Mouse (Mus musculus) lung, postnatal 0 days (tissue): ENCODE data around the gene Rph3al. TPM values are rescaled to one million over a fixed set of nuclear protein-coding genes. Genes with fewer than 3 reads are reported as not detected.

Experiments used
- ATAC-seq: fragments of 200-750 bp; cut with Nextera tagmentation; 2 replicates; pipeline ENCODE4 v1.8.0; 2017; ENCODE audit warnings: moderate library complexity
- DNase-seq: peaks from one replicate; pipeline ENCODE4 v3.0.0-alpha.2; 2016; ENCODE audit warnings: low spot score
- H3K27ac ChIP-seq: fragments of 300-500 bp; sonication (generic); 2 replicates; pipeline ENCODE4 v1.5.1; 2014; ENCODE audit warnings: antibody characterized with exemption, mild to moderate bottlenecking, low read length, mixed read lengths
- H3K27me3 ChIP-seq: fragments of 300-500 bp; sonication (generic); replicated peaks from 2 replicates; pipeline ENCODE4 v1.6.1; 2014; ENCODE audit warnings: low read length, mixed read lengths; ENCODE audit not compliant: insufficient read depth
- H3K36me3 ChIP-seq: fragments of 300-500 bp; sonication (generic); 2 replicates; pipeline ENCODE4 v1.6.1; 2014; ENCODE audit warnings: low read length, mixed read lengths; ENCODE audit not compliant: insufficient read depth
- H3K4me1 ChIP-seq: fragments of 300-500 bp; sonication (generic); 2 replicates; pipeline ENCODE4 v1.6.1; 2014; ENCODE audit warnings: antibody characterized with exemption, low read depth, low read length, mixed read lengths; ENCODE audit not compliant: insufficient read depth
- H3K4me2 ChIP-seq: fragments of 300-500 bp; sonication (generic); replicated peaks from 2 replicates; pipeline ENCODE4 v1.6.1; 2014; ENCODE audit warnings: low read depth, mild to moderate bottlenecking, low read length, moderate library complexity, mixed read lengths
- H3K4me3 ChIP-seq: fragments of 300-500 bp; sonication (generic); 2 replicates; pipeline ENCODE4 v1.5.1; 2014; ENCODE audit warnings: low read depth, low read length
- H3K9ac ChIP-seq: fragments of 300-500 bp; sonication (generic); replicated peaks from 2 replicates; pipeline ENCODE4 v1.6.1; 2014; ENCODE audit warnings: low read depth, mild to moderate bottlenecking
- H3K9me3 ChIP-seq: fragments of 300-500 bp; sonication (generic); 2 replicates; pipeline ENCODE4 v1.6.1; 2016; ENCODE audit warnings: low read length, mixed read lengths
- CTCF ChIP-seq: IDR thresholded peaks from 2 replicates; pipeline ENCODE4 v1.5.1; 2016; ENCODE audit warnings: antibody characterized with exemption, mild to moderate bottlenecking
- EP300 ChIP-seq: IDR thresholded peaks from 2 replicates; pipeline ENCODE4 v1.6.1; 2016; ENCODE audit warnings: antibody characterized with exemption, mild to moderate bottlenecking, control low read depth
- WGBS: fragments of 180-500 bp; shearing (Covaris S2); extraction: QIAGEN DNeasy Blood & Tissue Kit; methylation state at CpG from one replicate; pipeline ENCODE4 v1.1.7; 2014; 5-methylcytosine and 5-hydroxymethylcytosine counted together
- polyA plus RNA-seq: library from polyadenylated mRNA; unstranded; fragments of >200 nt; fragmentation: Nextera tagmentation; extraction: Ambion mirVana; gene quantifications from 2 replicates; pipeline ENCODE4 v1.2.1, GENCODE M21; 2015

Rph3al gene
- polyA plus RNA-seq, 1 experiment from 2014 or later = 11.0 TPM

DNA sequence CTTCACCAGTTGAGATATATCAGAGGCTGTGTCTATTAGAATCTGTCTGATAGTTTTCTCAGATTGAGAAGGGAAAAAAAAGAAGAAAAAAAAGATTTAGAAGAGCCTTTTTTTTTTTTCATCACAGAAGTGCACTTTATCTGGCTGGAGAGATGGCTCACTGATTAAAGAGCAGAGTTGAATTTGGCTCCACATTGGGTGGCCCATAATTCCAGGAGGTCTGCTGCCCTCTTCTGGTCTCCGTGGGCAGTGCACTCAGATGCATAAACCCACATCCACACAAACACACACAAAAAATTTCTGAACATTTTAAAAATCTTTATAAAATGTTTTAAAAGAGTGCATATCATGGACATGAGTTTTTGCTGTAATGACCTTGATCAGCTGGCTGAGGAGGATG is 35.8 kb upstream of the Rph3al start:
- 83% methylated on average over 1 of the region's 1 CpGs for WGBS

DNA sequence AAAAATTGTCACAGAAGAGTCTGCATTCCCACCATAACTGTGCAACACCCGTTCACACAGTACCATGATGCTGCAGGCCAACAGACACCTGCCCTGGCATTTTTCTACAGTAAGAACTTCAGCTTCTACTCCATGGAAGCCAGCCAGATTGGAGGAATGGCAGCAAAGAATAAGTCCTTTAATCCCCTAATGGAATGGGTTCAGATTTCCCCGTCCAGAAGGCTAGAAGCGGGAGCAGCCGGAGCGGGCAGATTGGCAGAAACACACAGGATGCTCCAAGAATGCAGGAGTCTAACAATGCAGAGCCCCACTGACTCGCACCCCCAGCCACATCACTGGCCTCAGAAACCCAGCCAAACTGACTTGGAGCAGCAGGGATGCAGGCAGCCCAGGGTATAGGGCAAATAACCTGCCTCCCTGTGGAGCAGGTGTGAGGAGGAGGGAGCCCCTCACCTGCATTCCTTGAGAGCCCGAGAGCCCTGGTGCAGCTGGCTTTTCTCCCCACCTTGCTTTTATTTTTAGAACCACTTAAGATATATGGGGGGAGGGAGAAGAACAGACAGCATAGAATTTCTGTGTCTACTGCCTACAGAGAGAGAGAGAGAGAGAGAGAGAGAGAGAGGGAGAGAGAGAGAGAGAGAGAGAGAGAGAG is 34.8 kb upstream of the Rph3al start:
- TF ChIP-seq EP300 = no peak
- no peak for TF ChIP-seq CTCF
- Histone ChIP-seq H3K9ac (no peak overlapping the region), H3K4me3 (no peak overlapping the region), H3K4me2 (no peak overlapping the region), H3K27ac (no peak overlapping the region), H3K27me3 (no peaks in the 10 kb centered on the region), H3K4me1 (no peaks in the 10 kb centered on the region), H3K36me3 (no peaks in the 10 kb centered on the region), H3K9me3 (no peaks in the 10 kb centered on the region)
- ATAC-seq = no peak
- no peak for DNase-seq
- WGBS = 20% methylated on average over 7 of the region's 7 CpGs

More for the DNA sequence above, 35.8 kb upstream of the Rph3al start:
- Histone ChIP-seq H3K27me3 (no peaks in the 10 kb centered on the region), H3K4me2 (no peak overlapping the region), H3K9ac (no peak overlapping the region), H3K4me1 (no peaks in the 10 kb centered on the region), H3K36me3 (no peaks in the 10 kb centered on the region), H3K27ac (no peak overlapping the region), H3K4me3 (no peak overlapping the region), H3K9me3 (no peaks in the 10 kb centered on the region)
- no peak for TF ChIP-seq EP300
- peak; percentile 48 for TF ChIP-seq CTCF
- ATAC-seq (no peak), DNase-seq (no peak)

DNA sequence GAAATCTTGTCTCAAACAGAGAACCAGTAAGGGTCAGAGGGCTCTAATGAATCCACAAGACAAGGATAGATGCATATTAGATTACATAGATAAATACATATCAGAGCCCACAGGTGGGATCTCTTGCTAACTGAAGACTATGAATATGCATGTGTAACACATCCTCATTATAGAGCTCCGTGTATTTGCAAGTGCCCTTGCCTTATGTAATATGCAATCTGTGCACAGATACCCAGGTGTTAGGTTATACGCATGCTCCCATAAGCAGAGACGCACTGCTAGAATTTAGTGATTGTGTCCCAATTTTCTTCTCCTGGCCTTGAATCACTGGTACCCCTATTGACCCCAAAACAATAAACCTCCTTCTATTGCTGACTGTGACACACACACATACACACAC is 34.0 kb upstream of the Rph3al start:
- TF ChIP-seq CTCF = no peak
- no peak for TF ChIP-seq EP300
- Histone ChIP-seq H3K27me3 (no peaks in the 10 kb centered on the region), H3K9me3 (no peaks in the 10 kb centered on the region), H3K4me1 (no peaks in the 10 kb centered on the region), H3K9ac (no peak overlapping the region), H3K36me3 (no peaks in the 10 kb centered on the region), H3K4me2 (no peak overlapping the region), H3K4me3 (no peak overlapping the region), H3K27ac (no peak overlapping the region)
- no peak for ATAC-seq
- DNase-seq = no peak
- WGBS = 85% methylated on average over 3 of the region's 3 CpGs

DNA sequence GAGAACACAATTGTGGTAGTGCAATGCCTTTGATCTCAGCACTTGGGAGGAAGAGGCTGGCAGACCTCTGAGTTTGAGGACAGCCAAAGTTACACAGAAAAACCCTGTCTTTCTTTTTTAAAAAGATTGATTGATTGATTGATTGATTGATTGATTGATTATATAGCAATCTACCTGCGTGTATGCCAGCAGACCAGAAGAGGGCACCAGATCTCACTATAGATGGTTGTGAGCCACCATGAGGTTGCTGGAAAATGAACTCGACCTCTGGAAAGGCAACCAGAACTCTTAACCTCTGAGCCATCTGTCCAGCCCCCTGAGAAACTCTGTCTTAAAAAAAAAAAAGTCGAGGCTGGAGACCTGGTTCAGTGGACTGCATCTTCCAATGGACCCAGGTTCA is 32.4 kb upstream of the Rph3al start:
- TF ChIP-seq EP300 (no peak), CTCF (peak; percentile 31)
- H3K27me3 ChIP-seq = no peaks in the 10 kb centered on the region
- H3K4me3 ChIP-seq = no peak overlapping the region
- WGBS = 20% methylated on average over 3 of the region's 3 CpGs
- no peak overlapping the region for H3K27ac ChIP-seq
- DNase-seq = no peak
- no peak overlapping the region for H3K9ac ChIP-seq
- no peaks in the 10 kb centered on the region for H3K36me3 ChIP-seq
- H3K4me2 ChIP-seq = no peak overlapping the region
- peaks cover 7% of the 10 kb centered on the region; the same call in 1 of the 2 replicates for H3K4me1 ChIP-seq
- ATAC-seq = no peak
- H3K9me3 ChIP-seq = no peaks in the 10 kb centered on the region

DNA sequence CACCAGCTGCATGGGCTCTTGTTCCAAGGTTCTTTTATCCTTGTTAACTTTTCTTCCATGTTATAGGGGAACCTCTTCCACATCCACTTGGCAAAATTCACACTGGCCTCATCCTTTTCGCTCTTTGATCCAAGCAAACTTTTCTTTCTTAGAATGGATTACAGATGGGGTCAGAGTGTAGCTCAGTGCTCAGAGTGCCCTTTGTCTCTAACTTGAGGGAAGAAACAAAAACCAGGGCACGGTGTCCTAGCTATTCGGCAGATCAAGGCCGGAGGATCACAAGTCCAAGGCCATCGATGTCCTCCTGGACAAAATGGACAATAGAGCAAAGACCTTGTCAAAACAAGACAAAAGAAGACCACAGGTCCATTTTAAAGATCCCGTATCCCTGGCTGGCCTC is 30.5 kb upstream of the Rph3al start:
- H3K4me3 ChIP-seq = no peak overlapping the region
- no peaks in the 10 kb centered on the region for H3K9me3 ChIP-seq
- 93% methylated on average over 6 of the region's 6 CpGs for whole genome bisulfite sequencing
- H3K36me3 ChIP-seq = no peaks in the 10 kb centered on the region
- H3K9ac ChIP-seq = no peak overlapping the region
- H3K27me3 ChIP-seq = no peaks in the 10 kb centered on the region
- ATAC-seq = no peak
- TF ChIP-seq EP300 (no peak), CTCF (no peak)
- H3K27ac ChIP-seq = no peak overlapping the region
- no peak overlapping the region for H3K4me2 ChIP-seq
- DNase-seq = no peak
- H3K4me1 ChIP-seq = peaks cover 7% of the 10 kb centered on the region; the same call in 1 of the 2 replicates

DNA sequence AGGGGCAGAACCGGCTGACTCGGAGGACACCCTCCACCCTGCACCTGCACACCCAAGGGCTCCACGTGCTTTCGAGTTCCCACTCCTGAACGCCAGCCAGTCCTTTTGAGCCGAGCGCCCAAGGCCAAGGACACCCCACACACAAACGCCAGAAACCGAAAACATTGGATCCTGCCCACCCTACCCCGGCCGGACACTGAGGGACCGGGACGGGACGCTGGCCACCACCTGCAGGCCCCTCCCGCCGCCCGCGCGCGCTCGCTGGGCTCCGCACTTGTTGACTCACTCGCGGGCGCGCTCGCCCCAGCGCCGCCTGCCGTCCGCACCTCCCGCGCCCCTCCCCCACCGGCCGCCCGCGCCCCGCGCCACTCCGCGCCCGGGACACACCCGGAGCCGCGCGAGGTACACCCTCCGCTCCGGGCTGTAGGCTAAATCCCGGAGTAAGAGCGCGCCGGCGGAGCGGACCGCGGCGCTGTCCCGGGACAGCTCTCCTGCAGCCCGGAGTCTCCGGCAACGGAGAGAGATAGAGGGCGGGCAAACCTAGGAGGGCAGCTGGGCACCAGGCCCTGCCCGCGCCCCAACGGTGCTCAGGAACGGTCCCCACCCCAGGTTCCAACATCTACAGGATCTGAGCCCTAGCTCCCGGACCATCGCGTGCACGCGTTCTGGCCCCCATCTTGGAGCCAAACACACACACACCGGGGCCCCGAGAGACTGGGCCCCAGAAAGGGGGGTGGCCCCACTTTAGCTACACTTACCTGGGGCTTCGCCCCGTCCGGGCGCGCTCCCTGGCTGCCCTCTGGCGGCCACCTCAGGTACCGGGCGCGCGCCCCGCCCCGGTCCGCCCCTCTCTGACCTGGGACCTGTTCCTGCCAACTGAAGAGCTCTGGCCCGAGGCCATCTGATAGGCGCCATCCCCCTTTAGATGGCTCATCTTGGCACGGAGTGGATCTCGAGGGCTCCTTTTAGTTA is 28.5 kb upstream of the Rph3al start:
- ATAC-seq = peak; percentile 92
- Histone ChIP-seq H3K36me3 (no peaks in the 10 kb centered on the region), H3K9ac (peak overlapping the region; percentile 68), H3K4me3 (peak overlapping the region; percentile 53), H3K27me3 (no peaks in the 10 kb centered on the region), H3K4me1 (peaks cover 7% of the 10 kb centered on the region; the same call in 1 of the 2 replicates), H3K9me3 (no peaks in the 10 kb centered on the region), H3K4me2 (peak overlapping the region; percentile 93), H3K27ac (peak overlapping the region; percentile 88)
- peak; percentile 85 for DNase-seq
- TF ChIP-seq CTCF = peak; percentile 85
- TF ChIP-seq EP300 = no peak
- 2% methylated on average over 76 of the region's 90 CpGs for WGBS
